Mouse (Mus musculus): Measurements from ENCODE around the gene Runx2.

GRCm38 (mm10) chr17:44792218-44792917, 22.2 kb downstream of the Runx2 start:
- TF ChIP-seq CTCF (IDR thresholded peaks at IDR 0.05; ENCODE audit: extremely low read depth, insufficient read length, insufficient replicate concordance, low read depth, low read length) (no peak), POLR2A (IDR thresholded peaks at IDR 0.05; ENCODE audit: low read depth, low read length) (no peak)
